Mouse (Mus musculus): ENCODE results near the gene Galntl6. TPM values are rescaled to one million over a fixed set of nuclear protein-coding genes. Genes with fewer than 3 reads are reported as not detected.

Galntl6 gene
- polyA plus RNA-seq, 1 experiment from 2014 or later = 0.21 TPM

- Histone ChIP-seq H3K27ac (no peak overlapping the region), H3K27me3 (no peaks in the 10 kb centered on the region), H3K9ac (no peak overlapping the region), H3K9me3 (no peaks in the 10 kb centered on the region), H3K4me2 (no peak overlapping the region), H3K4me1 (no peaks in the 10 kb centered on the region), H3K36me3 (no peaks in the 10 kb centered on the region), H3K4me3 (no peak overlapping the region)
- ATAC-seq (ENCODE audit: borderline replicate concordance, extremely low read depth, low FRiP score, low TSS enrichment) = no peak
- 38% methylated on average over 2 of the region's 2 CpGs for WGBS
These were observed 678.2 kb downstream of the Galntl6 start for GRCm38 (mm10) chr8:58234220-58234619.

GRCm38 (mm10) chr8:58228725-58229124, 683.7 kb downstream of the Galntl6 start:
- no peaks in the 10 kb centered on the region for H3K9me3 ChIP-seq
- no peak for ATAC-seq (ENCODE audit: borderline replicate concordance, extremely low read depth, low FRiP score, low TSS enrichment)
- no peak overlapping the region for H3K27ac ChIP-seq
- H3K4me1 ChIP-seq = no peaks in the 10 kb centered on the region
- WGBS = 64% methylated on average over 1 of the region's 1 CpGs
- H3K36me3 ChIP-seq = no peaks in the 10 kb centered on the region
- no peak overlapping the region for H3K9ac ChIP-seq
- H3K4me2 ChIP-seq = no peak overlapping the region
- no peak overlapping the region for H3K4me3 ChIP-seq
- H3K27me3 ChIP-seq = no peaks in the 10 kb centered on the region

GRCm38 (mm10) chr8:58217885-58218284, 694.6 kb downstream of the Galntl6 start:
- H3K36me3 ChIP-seq = no peaks in the 10 kb centered on the region
- H3K4me1 ChIP-seq = no peaks in the 10 kb centered on the region
- WGBS = 49% methylated on average over 8 of the region's 8 CpGs
- H3K4me3 ChIP-seq = no peak overlapping the region
- H3K27me3 ChIP-seq = no peaks in the 10 kb centered on the region
- no peak overlapping the region for H3K4me2 ChIP-seq
- ATAC-seq (ENCODE audit: borderline replicate concordance, extremely low read depth, low FRiP score, low TSS enrichment) = no peak
- H3K9ac ChIP-seq = no peak overlapping the region
- H3K9me3 ChIP-seq = no peaks in the 10 kb centered on the region
- no peak overlapping the region for H3K27ac ChIP-seq

- ATAC-seq (ENCODE audit: borderline replicate concordance, extremely low read depth, low FRiP score, low TSS enrichment) = no peak
- Histone ChIP-seq H3K36me3 (no peaks in the 10 kb centered on the region), H3K9me3 (no peaks in the 10 kb centered on the region), H3K4me1 (no peaks in the 10 kb centered on the region), H3K9ac (no peak overlapping the region), H3K27ac (no peak overlapping the region), H3K27me3 (no peaks in the 10 kb centered on the region), H3K4me2 (no peak overlapping the region), H3K4me3 (no peak overlapping the region)
- 71% methylated on average over 1 of the region's 1 CpGs for whole genome bisulfite sequencing
These were observed 722.7 kb downstream of the Galntl6 start for GRCm38 (mm10) chr8:58189694-58190093.

GRCm38 (mm10) chr8:58146961-58147360, 765.5 kb downstream of the Galntl6 start:
- H3K27me3 ChIP-seq = no peaks in the 10 kb centered on the region
- 5% methylated on average over 1 of the region's 1 CpGs for whole genome bisulfite sequencing
- no peaks in the 10 kb centered on the region for H3K36me3 ChIP-seq
- H3K4me3 ChIP-seq = no peak overlapping the region
- no peak overlapping the region for H3K9ac ChIP-seq
- no peaks in the 10 kb centered on the region for H3K9me3 ChIP-seq
- H3K4me2 ChIP-seq = no peak overlapping the region
- no peak for ATAC-seq (ENCODE audit: borderline replicate concordance, extremely low read depth, low FRiP score, low TSS enrichment)
- H3K27ac ChIP-seq = no peak overlapping the region
- H3K4me1 ChIP-seq = no peaks in the 10 kb centered on the region

- ATAC-seq (ENCODE audit: borderline replicate concordance, extremely low read depth, low FRiP score, low TSS enrichment) = no peak
- no peaks in the 10 kb centered on the region for H3K36me3 ChIP-seq
- H3K9ac ChIP-seq = no peak overlapping the region
- H3K27me3 ChIP-seq = no peaks in the 10 kb centered on the region
- H3K4me1 ChIP-seq = no peaks in the 10 kb centered on the region
- H3K4me3 ChIP-seq = no peak overlapping the region
- no peak overlapping the region for H3K27ac ChIP-seq
- 73% methylated on average over 4 of the region's 4 CpGs for WGBS
- H3K4me2 ChIP-seq = no peak overlapping the region
- no peaks in the 10 kb centered on the region for H3K9me3 ChIP-seq
These were observed 825.7 kb downstream of the Galntl6 start for GRCm38 (mm10) chr8:58086733-58087132.

GRCm38 (mm10) chr8:58084931-58085330, 827.5 kb downstream of the Galntl6 start:
- whole genome bisulfite sequencing = 88% methylated on average over 6 of the region's 6 CpGs
- no peaks in the 10 kb centered on the region for H3K27me3 ChIP-seq

GRCm38 (mm10) chr8:58081715-58082114, 830.7 kb downstream of the Galntl6 start:
- H3K4me3 ChIP-seq = no peak overlapping the region
- H3K36me3 ChIP-seq = no peaks in the 10 kb centered on the region
- no peak overlapping the region for H3K9ac ChIP-seq
- no peaks in the 10 kb centered on the region for H3K27me3 ChIP-seq
- no peak overlapping the region for H3K27ac ChIP-seq
- no peak overlapping the region for H3K4me2 ChIP-seq
- WGBS = 67% methylated on average over 5 of the region's 5 CpGs
- no peaks in the 10 kb centered on the region for H3K9me3 ChIP-seq
- H3K4me1 ChIP-seq = no peaks in the 10 kb centered on the region
- no peak for ATAC-seq (ENCODE audit: borderline replicate concordance, extremely low read depth, low FRiP score, low TSS enrichment)

More at GRCm38 (mm10) chr8:58084931-58085330, 827.5 kb downstream of the Galntl6 start:
- ATAC-seq (ENCODE audit: borderline replicate concordance, extremely low read depth, low FRiP score, low TSS enrichment) = no peak
- H3K27ac ChIP-seq = no peak overlapping the region
- no peaks in the 10 kb centered on the region for H3K36me3 ChIP-seq
- H3K4me1 ChIP-seq = no peaks in the 10 kb centered on the region
- H3K9me3 ChIP-seq = no peaks in the 10 kb centered on the region
- H3K9ac ChIP-seq = no peak overlapping the region
- H3K4me2 ChIP-seq = no peak overlapping the region
- H3K4me3 ChIP-seq = no peak overlapping the region

GRCm38 (mm10) chr8:58074611-58075010, 837.8 kb downstream of the Galntl6 start:
- H3K27me3 ChIP-seq = no peaks in the 10 kb centered on the region
- H3K4me2 ChIP-seq = no peak overlapping the region
- H3K4me1 ChIP-seq = no peaks in the 10 kb centered on the region
- no peak for ATAC-seq (ENCODE audit: borderline replicate concordance, extremely low read depth, low FRiP score, low TSS enrichment)
- H3K27ac ChIP-seq = no peak overlapping the region
- no peak overlapping the region for H3K9ac ChIP-seq
- 43% methylated on average over 4 of the region's 4 CpGs for WGBS
- H3K9me3 ChIP-seq = no peaks in the 10 kb centered on the region
- H3K4me3 ChIP-seq = no peak overlapping the region
- H3K36me3 ChIP-seq = no peaks in the 10 kb centered on the region

GRCm38 (mm10) chr8:58073733-58074132, 838.7 kb downstream of the Galntl6 start:
- no peak overlapping the region for H3K4me3 ChIP-seq
- no peaks in the 10 kb centered on the region for H3K27me3 ChIP-seq
- WGBS = 83% methylated on average over 1 of the region's 1 CpGs
- no peak for ATAC-seq (ENCODE audit: borderline replicate concordance, extremely low read depth, low FRiP score, low TSS enrichment)
- no peaks in the 10 kb centered on the region for H3K9me3 ChIP-seq
- H3K27ac ChIP-seq = no peak overlapping the region
- no peaks in the 10 kb centered on the region for H3K36me3 ChIP-seq
- H3K9ac ChIP-seq = no peak overlapping the region
- no peaks in the 10 kb centered on the region for H3K4me1 ChIP-seq
- H3K4me2 ChIP-seq = no peak overlapping the region

- no peak for ATAC-seq (ENCODE audit: borderline replicate concordance, extremely low read depth, low FRiP score, low TSS enrichment)
- WGBS = 78% methylated on average over 3 of the region's 3 CpGs
- no peak overlapping the region for H3K9ac ChIP-seq
- H3K27me3 ChIP-seq = no peaks in the 10 kb centered on the region
- H3K27ac ChIP-seq = no peak overlapping the region
- no peak overlapping the region for H3K4me3 ChIP-seq
- no peaks in the 10 kb centered on the region for H3K9me3 ChIP-seq
- H3K36me3 ChIP-seq = no peaks in the 10 kb centered on the region
- no peak overlapping the region for H3K4me2 ChIP-seq
- no peaks in the 10 kb centered on the region for H3K4me1 ChIP-seq
These were observed 880.2 kb downstream of the Galntl6 start for GRCm38 (mm10) chr8:58032271-58032670.

- Histone ChIP-seq H3K9ac (no peak overlapping the region), H3K27me3 (no peaks in the 10 kb centered on the region), H3K4me3 (no peak overlapping the region), H3K27ac (no peak overlapping the region), H3K36me3 (no peaks in the 10 kb centered on the region), H3K9me3 (no peaks in the 10 kb centered on the region), H3K4me2 (no peak overlapping the region), H3K4me1 (0 out of 2 replicates have a peak, but pooled peaks cover 3% of the 10 kb centered on the region)
- 84% methylated on average over 4 of the region's 4 CpGs for WGBS
- peak; percentile 13; the same call in 1 of the 2 replicates for ATAC-seq (ENCODE audit: borderline replicate concordance, extremely low read depth, low FRiP score, low TSS enrichment)
These were observed 886.9 kb downstream of the Galntl6 start for GRCm38 (mm10) chr8:58025558-58025957.

GRCm38 (mm10) chr8:58025094-58025493, 887.3 kb downstream of the Galntl6 start:
- H3K9me3 ChIP-seq = no peaks in the 10 kb centered on the region
- no peak overlapping the region for H3K9ac ChIP-seq
- peak; percentile 56; the same call in 1 of the 2 replicates for ATAC-seq (ENCODE audit: borderline replicate concordance, extremely low read depth, low FRiP score, low TSS enrichment)
- 0 out of 2 replicates have a peak, but pooled peaks cover 3% of the 10 kb centered on the region for H3K4me1 ChIP-seq
- H3K36me3 ChIP-seq = no peaks in the 10 kb centered on the region
- H3K27me3 ChIP-seq = no peaks in the 10 kb centered on the region
- no peak overlapping the region for H3K4me3 ChIP-seq
- H3K27ac ChIP-seq = no peak overlapping the region
- H3K4me2 ChIP-seq = no peak overlapping the region
- WGBS = 69% methylated on average over 1 of the region's 1 CpGs
